Mouse (Mus musculus) midbrain, embryonic 16.5 days (tissue): ENCODE measurements around the gene Nptn. TPM values are rescaled to one million over a fixed set of nuclear protein-coding genes. Genes with fewer than 3 reads are reported as not detected.

ENCODE experiments used
- ATAC-seq: fragments of 200-750 bp; cut with Nextera tagmentation; 2 replicates; pipeline ENCODE4 v1.8.0; 2017; ENCODE audit warnings: moderate TSS enrichment
- H3K27ac ChIP-seq: fragments of 300-500 bp; sonication (generic); 2 replicates; pipeline ENCODE4 v1.5.1; 2014; ENCODE audit warnings: mild to moderate bottlenecking, low read length, mixed read lengths
- H3K27me3 ChIP-seq: fragments of 300-500 bp; sonication (generic); 2 replicates; pipeline ENCODE4 v1.6.1; 2014; ENCODE audit warnings: low read depth, low read length, mixed read lengths; ENCODE audit not compliant: control insufficient read depth, insufficient read depth
- H3K36me3 ChIP-seq: fragments of 300-500 bp; sonication (generic); 2 replicates; pipeline ENCODE4 v1.6.1; 2014; ENCODE audit warnings: mild to moderate bottlenecking, low read length, moderate library complexity, mixed read lengths; ENCODE audit not compliant: control insufficient read depth, insufficient read depth
- H3K4me1 ChIP-seq: fragments of 300-500 bp; sonication (generic); 2 replicates; pipeline ENCODE4 v1.6.1; 2014; ENCODE audit warnings: mild to moderate bottlenecking, low read length, mixed read lengths; ENCODE audit not compliant: control insufficient read depth, insufficient read depth
- H3K4me2 ChIP-seq: fragments of 300-500 bp; sonication (generic); 2 replicates; pipeline ENCODE4 v1.6.1; 2014; ENCODE audit warnings: mild to moderate bottlenecking, low read length, mixed read lengths
- H3K4me3 ChIP-seq: fragments of 300-500 bp; sonication (generic); 2 replicates; pipeline ENCODE4 v1.5.1; 2014; ENCODE audit warnings: low read depth, mild to moderate bottlenecking, low read length, moderate library complexity, mixed read lengths
- H3K9ac ChIP-seq: fragments of 300-500 bp; sonication (generic); 2 replicates; pipeline ENCODE4 v1.6.1; 2014; ENCODE audit warnings: low read depth, low read length, mixed read lengths
- H3K9me3 ChIP-seq: fragments of 300-500 bp; sonication (generic); replicated peaks from 2 replicates; pipeline ENCODE4 v1.6.1; 2014; ENCODE audit warnings: mild to moderate bottlenecking, low read length, mixed read lengths; ENCODE audit not compliant: control insufficient read depth, poor library complexity, severe bottlenecking
- WGBS: fragments of 180-500 bp; shearing (Covaris S2); extraction: QIAGEN DNeasy Blood & Tissue Kit; methylation state at CpG from one replicate; pipeline ENCODE4 v1.1.7; 2014; 5-methylcytosine and 5-hydroxymethylcytosine counted together
- polyA plus RNA-seq: library from polyadenylated mRNA; unstranded; fragments of >200 nt; fragmentation: Nextera tagmentation; extraction: Ambion mirVana; gene quantifications from 2 replicates; pipeline ENCODE4 v1.2.1, GENCODE M21; 2015

The Nptn gene
- polyA plus RNA-seq, 1 experiment from 2014 or later = 197 TPM

DNA sequence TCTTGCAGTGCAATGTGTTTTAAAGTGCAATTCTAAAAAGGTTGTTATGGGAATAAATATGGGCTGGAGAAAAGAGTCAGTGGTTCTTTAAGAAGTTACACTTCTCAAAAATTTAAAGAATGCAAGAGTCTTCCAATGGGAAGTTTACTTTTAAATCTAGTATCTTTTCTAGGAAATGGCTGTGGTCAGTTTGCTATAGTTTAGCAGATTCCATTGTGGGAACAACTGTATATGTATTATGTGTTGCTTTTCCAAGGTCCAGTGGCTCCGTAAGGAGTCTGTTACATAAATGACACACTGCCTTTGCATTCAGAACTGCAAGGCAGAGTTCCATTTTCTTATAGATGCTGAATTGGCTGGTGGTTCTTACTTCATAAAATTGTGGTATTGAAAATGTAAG lies 41.0 kb downstream of the Nptn start:
- Histone ChIP-seq H3K4me3 (no peak overlapping the region), H3K9ac (no peak overlapping the region), H3K9me3 (no peaks in the 10 kb centered on the region), H3K4me1 (no peaks in the 10 kb centered on the region), H3K27ac (no peak overlapping the region), H3K27me3 (no peaks in the 10 kb centered on the region), H3K4me2 (no peak overlapping the region), H3K36me3 (no peaks in the 10 kb centered on the region)
- no peak for ATAC-seq
- 88% methylated on average over 1 of the region's 1 CpGs for WGBS

DNA sequence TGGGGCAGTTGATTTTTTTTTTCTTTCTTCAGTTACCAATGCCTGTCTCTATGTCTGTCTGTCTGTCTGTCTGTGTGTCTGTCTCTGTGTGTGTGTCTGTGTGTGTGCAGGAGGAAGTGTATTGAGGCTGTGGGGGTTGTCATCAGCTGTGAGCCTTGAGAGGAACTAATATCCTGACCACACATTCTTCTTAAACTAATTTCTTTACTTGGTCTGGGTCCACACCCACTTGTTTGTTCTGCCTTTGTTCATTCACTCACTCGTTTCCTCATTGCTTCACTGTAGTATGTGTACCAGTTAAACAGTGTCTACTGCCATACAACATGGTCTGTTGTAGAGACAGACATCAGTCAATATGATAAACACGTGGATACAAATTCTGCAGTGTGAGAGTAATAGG lies 45.2 kb downstream of the Nptn start:
- Histone ChIP-seq H3K4me1 (no peaks in the 10 kb centered on the region), H3K9ac (no peak overlapping the region), H3K36me3 (no peaks in the 10 kb centered on the region), H3K4me2 (no peak overlapping the region), H3K9me3 (no peaks in the 10 kb centered on the region), H3K27ac (no peak overlapping the region), H3K4me3 (no peak overlapping the region), H3K27me3 (no peaks in the 10 kb centered on the region)
- no peak for ATAC-seq
- whole genome bisulfite sequencing = 78% methylated on average over 2 of the region's 2 CpGs

DNA sequence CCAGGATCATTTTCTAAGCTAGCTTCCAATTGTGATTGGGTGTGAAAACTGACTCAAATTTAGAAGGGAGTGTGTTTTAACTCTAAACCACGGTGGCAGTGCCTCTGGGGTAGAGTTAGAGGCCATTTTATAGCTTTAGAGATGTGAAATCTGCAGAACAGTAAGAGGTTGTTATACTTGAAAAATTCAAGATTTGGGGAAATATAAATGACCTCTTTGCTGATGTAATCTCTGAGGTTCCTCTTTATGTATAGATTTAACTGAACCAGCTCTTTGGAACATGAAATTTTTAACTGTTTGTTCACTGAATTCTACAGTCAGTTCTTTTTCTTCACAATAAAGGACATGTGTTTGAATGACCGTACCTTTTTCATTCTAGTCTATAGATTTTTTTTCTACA lies 48.4 kb downstream of the Nptn start:
- Histone ChIP-seq H3K4me2 (no peak overlapping the region), H3K27ac (no peak overlapping the region), H3K4me1 (no peaks in the 10 kb centered on the region), H3K36me3 (no peaks in the 10 kb centered on the region), H3K9me3 (no peaks in the 10 kb centered on the region), H3K4me3 (no peak overlapping the region), H3K27me3 (no peaks in the 10 kb centered on the region), H3K9ac (no peak overlapping the region)
- 86% methylated on average over 2 of the region's 2 CpGs for WGBS
- ATAC-seq = no peak

DNA sequence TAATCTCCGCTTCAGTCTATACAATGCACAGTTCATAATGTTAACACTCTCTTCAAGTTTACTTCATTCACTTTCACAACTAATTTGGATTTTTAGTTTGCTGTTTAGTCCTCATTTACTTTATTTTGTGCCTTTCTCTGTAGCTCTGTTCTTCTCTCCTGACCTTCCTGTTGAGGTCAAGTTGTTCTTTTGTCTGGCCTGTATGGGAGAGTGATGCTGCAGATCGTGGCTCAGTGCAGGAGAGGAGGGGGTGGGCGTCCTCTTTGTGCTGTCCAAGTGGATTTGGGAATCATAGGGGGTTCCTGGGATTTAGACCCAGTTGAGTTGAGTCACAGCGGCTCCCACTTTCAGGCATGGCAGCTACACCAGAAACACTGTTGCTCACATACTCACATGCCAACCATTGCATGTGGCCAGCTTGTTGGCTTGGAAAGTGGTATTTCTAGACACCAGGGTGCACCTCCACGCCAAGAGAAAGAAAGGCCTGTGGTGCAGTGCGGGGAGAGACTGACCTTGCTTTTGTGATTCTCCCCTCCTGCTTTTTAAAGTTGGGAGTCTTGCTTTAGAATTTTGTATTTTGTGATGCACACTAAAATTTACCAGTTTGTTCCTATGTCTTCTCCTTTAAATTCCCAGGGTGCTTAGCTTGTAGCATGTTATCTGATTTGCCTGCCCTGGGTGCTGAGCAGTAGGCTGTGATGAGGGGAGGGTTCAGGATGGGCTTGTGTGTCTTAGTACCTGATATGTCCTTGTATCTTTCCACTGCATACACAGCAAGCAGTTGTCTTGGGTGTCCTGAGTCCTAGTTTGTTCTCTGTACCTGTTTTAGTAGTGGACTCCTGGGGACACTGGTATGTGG lies 66.6 kb downstream of the Nptn start:
- no peak overlapping the region for H3K27ac ChIP-seq
- H3K9me3 ChIP-seq = no peaks in the 10 kb centered on the region
- WGBS = 46% methylated on average over 6 of the region's 6 CpGs
- H3K27me3 ChIP-seq = no peaks in the 10 kb centered on the region
- ATAC-seq = no peak
- H3K4me1 ChIP-seq = no peaks in the 10 kb centered on the region
- no peak overlapping the region for H3K9ac ChIP-seq
- H3K4me3 ChIP-seq = no peak overlapping the region
- H3K4me2 ChIP-seq = no peak overlapping the region
- peaks cover 5% of the 10 kb centered on the region; the same call in 1 of the 2 replicates for H3K36me3 ChIP-seq

DNA sequence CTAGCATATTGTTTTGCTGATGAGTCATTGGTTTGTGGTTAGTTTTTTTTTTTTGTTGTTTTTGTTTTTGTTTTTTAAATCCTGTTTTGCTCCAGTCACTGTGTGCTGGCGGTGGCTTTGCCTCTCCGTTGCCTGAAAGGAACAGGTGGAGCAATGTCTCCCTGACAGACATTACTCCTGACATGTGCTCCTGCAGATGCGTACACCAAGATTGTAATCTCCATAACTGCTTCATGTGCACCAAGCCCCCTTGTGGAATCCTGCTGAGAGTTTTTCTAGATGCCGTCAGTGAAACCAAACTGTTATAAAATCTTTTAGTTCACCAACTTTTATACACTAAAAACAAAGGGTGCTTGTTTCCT lies 67.2 kb downstream of the Nptn start:
- no peak overlapping the region for H3K4me3 ChIP-seq
- no peaks in the 10 kb centered on the region for H3K27me3 ChIP-seq
- H3K27ac ChIP-seq = no peak overlapping the region
- no peak overlapping the region for H3K9ac ChIP-seq
- no peaks in the 10 kb centered on the region for H3K4me1 ChIP-seq
- no peak for ATAC-seq
- no peak overlapping the region for H3K4me2 ChIP-seq
- 57% methylated on average over 4 of the region's 4 CpGs for WGBS
- peaks cover 5% of the 10 kb centered on the region; the same call in 1 of the 2 replicates for H3K36me3 ChIP-seq
- no peaks in the 10 kb centered on the region for H3K9me3 ChIP-seq

DNA sequence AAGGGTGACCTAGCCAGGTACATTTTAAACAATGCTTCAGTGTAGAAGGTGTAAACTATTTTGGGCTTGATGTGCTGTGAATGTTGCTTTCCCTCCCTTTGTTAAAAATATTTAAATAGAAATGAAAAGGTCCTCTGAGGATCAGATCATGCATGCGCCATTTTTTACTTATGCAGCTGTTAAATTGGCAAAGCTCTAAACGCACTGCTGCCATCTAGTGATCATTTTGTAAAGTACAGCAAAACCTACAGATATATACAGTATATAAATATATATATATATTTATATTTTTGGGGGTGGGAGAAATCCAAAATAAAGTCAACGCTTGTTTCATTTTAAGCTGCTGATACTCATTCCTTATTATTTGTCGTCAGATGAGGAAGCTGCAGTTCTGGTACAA lies 70.0 kb downstream of the Nptn start:
- 55% methylated on average over 4 of the region's 4 CpGs for WGBS
- no peak for ATAC-seq

DNA sequence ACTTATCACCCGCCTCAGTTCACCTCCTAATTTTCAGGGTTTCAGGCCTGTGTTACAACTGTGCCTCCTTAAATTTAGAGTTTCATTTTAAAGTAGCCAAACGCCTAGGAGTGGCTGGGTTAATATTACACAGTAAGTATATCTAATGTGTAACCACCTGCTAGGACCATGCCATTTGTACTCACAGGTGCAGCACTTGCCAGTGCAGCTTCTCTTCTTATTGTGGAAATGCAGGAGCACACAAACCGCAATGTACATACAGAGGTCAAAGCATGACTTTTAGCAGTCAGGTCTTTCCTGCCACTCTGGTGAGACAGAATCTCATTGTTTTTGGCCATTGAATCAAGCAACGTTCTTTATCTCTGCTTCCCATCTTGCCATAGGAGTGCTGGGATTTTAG lies 72.5 kb downstream of the Nptn start:
- Histone ChIP-seq H3K27ac (no peak overlapping the region), H3K4me1 (no peaks in the 10 kb centered on the region), H3K9me3 (no peaks in the 10 kb centered on the region), H3K9ac (no peak overlapping the region), H3K27me3 (no peaks in the 10 kb centered on the region), H3K4me3 (no peak overlapping the region), H3K4me2 (no peak overlapping the region), H3K36me3 (0 out of 2 replicates have a peak, but pooled peaks cover 2% of the 10 kb centered on the region)
- WGBS = 83% methylated on average over 4 of the region's 4 CpGs
- no peak for ATAC-seq

More for the DNA sequence above, 70.0 kb downstream of the Nptn start:
- Histone ChIP-seq H3K9me3 (no peaks in the 10 kb centered on the region), H3K4me3 (no peak overlapping the region), H3K9ac (no peak overlapping the region), H3K36me3 (0 out of 2 replicates have a peak, but pooled peaks cover 2% of the 10 kb centered on the region), H3K27ac (no peak overlapping the region), H3K4me2 (no peak overlapping the region), H3K27me3 (no peaks in the 10 kb centered on the region), H3K4me1 (no peaks in the 10 kb centered on the region)

DNA sequence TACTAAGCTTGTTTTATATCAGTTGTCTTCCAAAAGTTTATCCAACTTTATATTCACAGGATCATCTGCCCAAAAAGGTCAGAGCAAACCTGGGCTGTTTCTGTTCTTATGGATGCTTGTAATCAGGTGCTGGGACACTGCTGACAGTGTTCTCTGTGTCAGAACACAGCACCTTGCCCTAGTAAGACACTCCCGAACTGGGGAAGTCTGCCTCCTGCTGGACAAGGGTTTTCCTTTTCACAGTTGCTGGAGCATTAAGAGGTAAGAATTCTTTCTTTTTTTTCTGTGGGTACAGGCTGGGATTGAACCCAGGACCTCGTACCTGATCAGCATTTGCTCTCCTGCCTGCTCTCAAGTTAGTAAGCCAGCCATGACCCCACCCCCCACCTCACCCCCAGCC lies 74.4 kb downstream of the Nptn start:
- Histone ChIP-seq H3K9me3 (no peaks in the 10 kb centered on the region), H3K27me3 (no peaks in the 10 kb centered on the region), H3K4me2 (no peak overlapping the region), H3K27ac (no peak overlapping the region), H3K4me1 (no peaks in the 10 kb centered on the region), H3K4me3 (no peak overlapping the region), H3K36me3 (no peaks in the 10 kb centered on the region), H3K9ac (no peak overlapping the region)
- 68% methylated on average over 2 of the region's 2 CpGs for WGBS
- ATAC-seq = no peak

DNA sequence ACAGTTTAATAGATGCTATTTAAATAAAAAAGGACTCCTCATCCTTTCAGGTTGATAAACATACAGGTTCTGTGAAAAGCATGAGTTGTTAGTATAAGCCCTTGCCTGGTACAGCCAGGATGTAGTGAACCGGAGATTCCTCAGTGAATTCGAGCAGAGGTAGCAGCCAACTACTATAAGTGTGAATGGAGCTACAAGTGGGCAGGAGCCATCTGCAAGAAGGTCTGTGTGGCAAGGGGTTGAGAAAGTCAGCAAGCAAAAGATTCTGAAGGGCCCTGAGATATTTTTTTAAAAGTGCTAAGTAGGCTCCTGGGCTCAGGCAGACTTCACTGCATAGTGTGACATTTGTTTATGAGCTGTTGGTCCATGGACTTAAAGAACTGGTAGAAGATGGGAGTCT lies 74.8 kb downstream of the Nptn start:
- WGBS = 93% methylated on average over 2 of the region's 2 CpGs
- Histone ChIP-seq H3K4me1 (no peaks in the 10 kb centered on the region), H3K4me2 (no peak overlapping the region), H3K27ac (no peak overlapping the region), H3K4me3 (no peak overlapping the region), H3K9me3 (no peaks in the 10 kb centered on the region), H3K36me3 (no peaks in the 10 kb centered on the region), H3K9ac (no peak overlapping the region), H3K27me3 (no peaks in the 10 kb centered on the region)
- no peak for ATAC-seq
